Mouse (Mus musculus) G1E (cell line): ENCODE results near the gene Fam71e1.
A peak's percentile ranks its signal among the peaks of the same experiment; 100 is the strongest.

Experiments
- CTCF ChIP-seq: IDR thresholded peaks from 2 replicates; pipeline ENCODE4 v1.5.1; 2012; ENCODE audit warnings: low read depth, low read length, inconsistent platforms, mixed read lengths
- GATA1 ChIP-seq: IDR thresholded peaks from 2 replicates; pipeline ENCODE4 v1.6.1; 2012; ENCODE audit warnings: borderline replicate concordance, low read length, inconsistent platforms, mixed read lengths
- GATA2 ChIP-seq: IDR thresholded peaks from 2 replicates; pipeline ENCODE4 v1.6.1; 2012; ENCODE audit warnings: low read depth, low read length, inconsistent platforms, borderline replicate concordance
- POLR2AphosphoS5 ChIP-seq: IDR thresholded peaks from 2 replicates; pipeline ENCODE4 v1.6.1; 2012; ENCODE audit warnings: low read depth, low read length, inconsistent platforms; ENCODE audit not compliant: insufficient replicate concordance
- TAL1 ChIP-seq: conservative IDR thresholded peaks from 2 replicates; pipeline ENCODE4 v1.6.1; 2012; ENCODE audit warnings: low read depth, low read length, inconsistent platforms, mixed read lengths

GRCm38 (mm10) chr7:44484841-44485571, 11.4 kb upstream of the Fam71e1 start:
- TF ChIP-seq CTCF (peak; percentile 100), GATA2 (no peak), TAL1 (no peak), GATA1 (no peak), POLR2AphosphoS5 (no peak)
